Mouse (Mus musculus) CH12.LX (cell line): Measurements from ENCODE around the gene Atxn10. TPM values are rescaled to one million over a fixed set of nuclear protein-coding genes. Genes with fewer than 3 reads are reported as not detected.

Source experiments
- DNase-seq: peaks from one replicate; pipeline ENCODE4 v3.0.0-alpha.2; 2013; ENCODE audit errors: extremely low read depth
- H3K27ac ChIP-seq: 2 replicates; pipeline ENCODE4 v1.5.1; 2012; ENCODE audit warnings: low read depth, mild to moderate bottlenecking, control low read depth, moderate library complexity; ENCODE audit not compliant: insufficient read depth
- H3K27me3 ChIP-seq: replicated peaks from 2 replicates; pipeline ENCODE3; 2012; ENCODE audit warnings: inconsistent platforms
- H3K36me3 ChIP-seq, 2 experiments: replicated peaks in 1 of 2; 2 replicates each; pipeline versions ENCODE3 to v1.6.1; 2012; ENCODE audit warnings: inconsistent platforms in 1 of 2, low read length in 1 of 2, mild to moderate bottlenecking in 1 of 2, mixed read lengths in 1 of 2, moderate library complexity in 1 of 2; ENCODE audit not compliant: control insufficient read depth in 1 of 2, insufficient read depth in 1 of 2
- H3K4me1 ChIP-seq, 2 experiments: 2 replicates each; pipeline ENCODE4 v1.6.1; 2012; ENCODE audit warnings: inconsistent platforms in 1 of 2, moderate library complexity in 1 of 2; ENCODE audit not compliant: insufficient read depth in 2 of 2, control insufficient read depth in 1 of 2
- H3K4me2 ChIP-seq: 2 replicates; pipeline ENCODE4 v1.6.1; 2012; ENCODE audit warnings: low read depth, mild to moderate bottlenecking, control low read depth; ENCODE audit not compliant: poor library complexity, insufficient read depth, severe bottlenecking
- H3K4me3 ChIP-seq, 3 experiments: fragments of 150-350 bp in 1 of 3; sonication (generic) in 1 of 3; replicated peaks in 1 of 3; 2 replicates each; pipeline versions ENCODE3 to v1.5.1; 2011 to 2012; ENCODE audit warnings: low read depth in 2 of 3, low read length in 2 of 3, mild to moderate bottlenecking in 2 of 3, moderate library complexity in 2 of 3, control low read depth in 1 of 3, improper control_type of control experiment in 1 of 3, inconsistent platforms in 1 of 3, mixed read lengths in 1 of 3; ENCODE audit not compliant: poor library complexity in 1 of 3
- H3K79me2 ChIP-seq: replicated peaks from 2 replicates; pipeline ENCODE4 v1.6.1; 2012; ENCODE audit warnings: mild to moderate bottlenecking, moderate library complexity; ENCODE audit not compliant: control insufficient read depth, poor library complexity, insufficient read depth, severe bottlenecking; ENCODE audit errors: extremely low read depth
- H3K9ac ChIP-seq: 2 replicates; pipeline ENCODE4 v1.6.1; 2012; ENCODE audit warnings: low read depth, mild to moderate bottlenecking, control low read depth, moderate library complexity; ENCODE audit not compliant: insufficient read depth
- H3K9me3 ChIP-seq: replicated peaks from 2 replicates; pipeline ENCODE3; 2012; ENCODE audit warnings: low read length, inconsistent platforms, mixed read lengths
- BHLHE40 ChIP-seq: IDR thresholded peaks from 2 replicates; pipeline ENCODE4 v1.6.1; 2011; ENCODE audit warnings: mild to moderate bottlenecking, low read depth, low read length, improper control_type of control experiment
- CHD1 ChIP-seq: IDR thresholded peaks from 2 replicates; pipeline ENCODE4 v1.6.1; 2012; ENCODE audit warnings: low read depth, low read length, improper control_type of control experiment, inconsistent platforms
- CHD2 ChIP-seq: IDR thresholded peaks from 2 replicates; pipeline ENCODE4 v1.6.1; 2011; ENCODE audit warnings: low read length, improper control_type of control experiment
- ELF1 ChIP-seq: IDR thresholded peaks from 2 replicates; pipeline ENCODE4 v1.6.1; 2014; ENCODE audit warnings: low read depth, mild to moderate bottlenecking, inconsistent platforms, low read length, improper control_type of control experiment
- GABPA ChIP-seq: IDR thresholded peaks from 2 replicates; pipeline ENCODE4 v1.6.1; 2012; ENCODE audit warnings: low read depth, low read length, improper control_type of control experiment, inconsistent platforms; ENCODE audit not compliant: insufficient replicate concordance
- HCFC1 ChIP-seq: IDR thresholded peaks from 2 replicates; pipeline ENCODE4 v1.6.1; 2012; ENCODE audit warnings: low read depth, mild to moderate bottlenecking, inconsistent platforms, low read length, improper control_type of control experiment
- IRF4 ChIP-seq: IDR thresholded peaks from 2 replicates; pipeline ENCODE4 v1.6.1; 2014; ENCODE audit warnings: low read depth, mild to moderate bottlenecking, inconsistent platforms, low read length, improper control_type of control experiment
- JUN ChIP-seq: IDR thresholded peaks from 2 replicates; pipeline ENCODE4 v1.6.1; 2011; ENCODE audit warnings: low read depth, mild to moderate bottlenecking, low read length, improper control_type of control experiment, moderate library complexity; ENCODE audit not compliant: insufficient read depth
- JUND ChIP-seq: conservative IDR thresholded peaks from 2 replicates; pipeline ENCODE4 v1.6.1; 2011; ENCODE audit warnings: low read depth, low read length, improper control_type of control experiment
- KAT2A ChIP-seq: IDR thresholded peaks from 2 replicates; pipeline ENCODE4 v1.6.1; 2012; ENCODE audit warnings: low read length, improper control_type of control experiment, inconsistent platforms; ENCODE audit not compliant: insufficient replicate concordance
- MAZ ChIP-seq: IDR thresholded peaks from 2 replicates; pipeline ENCODE4 v1.6.1; 2012; ENCODE audit warnings: low read depth, mild to moderate bottlenecking, inconsistent platforms, low read length, improper control_type of control experiment, moderate library complexity
- MEF2A ChIP-seq: IDR thresholded peaks from 2 replicates; pipeline ENCODE4 v1.6.1; 2014; ENCODE audit warnings: low read depth, mild to moderate bottlenecking, inconsistent platforms, low read length, improper control_type of control experiment, borderline replicate concordance
- NELFE ChIP-seq: IDR thresholded peaks from 2 replicates; pipeline ENCODE4 v1.6.1; 2011; ENCODE audit warnings: low read depth, low read length, improper control_type of control experiment
- NRF1 ChIP-seq: IDR thresholded peaks from 2 replicates; pipeline ENCODE4 v1.6.1; 2014; ENCODE audit warnings: low read depth, mild to moderate bottlenecking, inconsistent platforms, low read length, improper control_type of control experiment, moderate library complexity
- PAX5 ChIP-seq: IDR thresholded peaks from 2 replicates; pipeline ENCODE4 v1.6.1; 2012; ENCODE audit warnings: low read length, inconsistent platforms, mixed read lengths
- RAD21 ChIP-seq: IDR thresholded peaks from 2 replicates; pipeline ENCODE4 v1.6.1; 2011; ENCODE audit warnings: low read depth, mild to moderate bottlenecking, low read length, improper control_type of control experiment, moderate library complexity
- SIN3A ChIP-seq: IDR thresholded peaks from 2 replicates; pipeline ENCODE4 v1.6.1; 2012; ENCODE audit warnings: low read length, improper control_type of control experiment, inconsistent platforms
- SMC3 ChIP-seq: IDR thresholded peaks from 2 replicates; pipeline ENCODE4 v1.6.1; 2011; ENCODE audit warnings: low read depth, low read length, improper control_type of control experiment
- TBP ChIP-seq: conservative IDR thresholded peaks from 2 replicates; pipeline ENCODE4 v1.6.1; 2011; ENCODE audit warnings: low read depth, low read length, improper control_type of control experiment
- TCF12 ChIP-seq: IDR thresholded peaks from 2 replicates; pipeline ENCODE4 v1.6.1; 2014; ENCODE audit warnings: low read depth, mild to moderate bottlenecking, inconsistent platforms, low read length, improper control_type of control experiment
- USF2 ChIP-seq: conservative IDR thresholded peaks from 2 replicates; pipeline ENCODE4 v1.6.1; 2011; ENCODE audit warnings: low read depth, low read length, improper control_type of control experiment
- ZC3H11A ChIP-seq: IDR thresholded peaks from 2 replicates; pipeline ENCODE4 v1.6.1; 2012; ENCODE audit warnings: low read depth, mild to moderate bottlenecking, inconsistent platforms, low read length, improper control_type of control experiment
- ZNF384 ChIP-seq: IDR thresholded peaks from 2 replicates; pipeline ENCODE4 v1.6.1; 2012; ENCODE audit warnings: low read depth, low read length, improper control_type of control experiment, inconsistent platforms
- dilution Hi-C: fragments of 300-500 bp; cut with MboI; formaldehyde crosslinking; loops from 2 replicates; pipeline ENCODE4 v1.14.3; 2020; ENCODE audit warnings: low sequenced_read_pairs; ENCODE audit not compliant: extremely low pct_unique_long_range_greater_than_20kb, extremely low pct_ligation_motif_present
- in situ Hi-C: fragments of 300-500 bp; cut with MboI; formaldehyde crosslinking; loops from 3 replicates; pipeline ENCODE4 v1.14.3; 2019; ENCODE audit warnings: low sequenced_read_pairs, low pct_ligation_motif_present, low pct_unique_long_range_greater_than_20kb, mixed read lengths
- polyA plus RNA-seq: library from polyadenylated mRNA; unstranded; fragments of >175 nt; gene quantifications from 2 replicates; pipeline ENCODE4 v1.2.1, GENCODE M21; 2012; ENCODE audit warnings: low read depth; ENCODE audit not compliant: insufficient read length
- total RNA-seq, 2 experiments: library from RNA; depleted of rRNA; stranded (reverse); fragments of 300-350 nt in 1 of 2; fragments of >200 nt in 1 of 2; gene quantifications; 2 replicates each; pipeline ENCODE4 v1.2.3; 2012 to 2014

The Atxn10 gene
- total and polyA plus RNA-seq, 3 experiments: 81.7 to 151 (median 101) TPM

GRCm38 (mm10) chr15:85298167-85298781, 37.8 kb upstream of the Atxn10 start:
- H3K36me3 ChIP-seq: no peaks in the 10 kb centered on the region
- H3K27ac ChIP-seq: no peak overlapping the region
- H3K4me2 ChIP-seq: peak overlapping the region; percentile 82
- dilution Hi-C loops: no loop called here
- H3K27me3 ChIP-seq: peaks cover 15% of the 10 kb centered on the region
- in situ Hi-C loops: no loop called here
- DNase-seq: no peak
- H3K9me3 ChIP-seq: no peaks in the 10 kb centered on the region
- 0 out of 4 replicates have a peak, but pooled peaks cover 0 to 3% of the 10 kb centered on the region in 2 experiments for H3K4me1 ChIP-seq
- no peak overlapping the region for H3K9ac ChIP-seq
- H3K79me2 ChIP-seq: no peaks in the 10 kb centered on the region
- TF ChIP-seq RAD21 (no peak), GABPA (no peak), CHD1 (no peak), MEF2A (no peak), HCFC1 (no peak), BHLHE40 (no peak), NELFE (no peak), ZNF384 (no peak), TCF12 (no peak), SIN3A (no peak)
- H3K4me3 ChIP-seq: no peak overlapping the region

- peaks cover 2% of the 10 kb centered on the region for H3K9me3 ChIP-seq
- no peak for DNase-seq
- no peak overlapping the region for H3K9ac ChIP-seq
- no peak for TF ChIP-seq IRF4
- no peak for TF ChIP-seq RAD21
- no peak for TF ChIP-seq ZC3H11A
- TF ChIP-seq CHD2: no peak
- no peak for TF ChIP-seq HCFC1
- TF ChIP-seq NRF1: no peak
- TF ChIP-seq USF2: no peak
- TF ChIP-seq TCF12: no peak
- TF ChIP-seq KAT2A: no peak
- TF ChIP-seq MAZ: no peak
- TF ChIP-seq SIN3A: no peak
- no peak for TF ChIP-seq ELF1
- no peak for TF ChIP-seq JUND
- TF ChIP-seq PAX5: no peak
- no peak for TF ChIP-seq GABPA
- no peak for TF ChIP-seq SMC3
- no peak for TF ChIP-seq TBP
- no peak for TF ChIP-seq ZNF384
- no peak for TF ChIP-seq BHLHE40
- TF ChIP-seq JUN: no peak
- no peak overlapping the region for H3K27ac ChIP-seq
- 0 out of 4 replicates have a peak, but pooled peaks cover 0 to 3% of the 10 kb centered on the region in 2 experiments for H3K4me1 ChIP-seq
- dilution Hi-C loops (no loop called here), in situ Hi-C loops (no loop called here)
- no peak overlapping the region for H3K4me2 ChIP-seq
- no peak overlapping the region for H3K4me3 ChIP-seq
- no peaks in the 10 kb centered on the region for H3K79me2 ChIP-seq
- H3K27me3 ChIP-seq: peaks cover 15% of the 10 kb centered on the region
- no peaks in the 10 kb centered on the region for H3K36me3 ChIP-seq
Measured at GRCm38 (mm10) chr15:85298946-85299345, 37.1 kb upstream of the Atxn10 start.
